Mouse (Mus musculus) erythroblast, embryonic 14.5 days (primary cell): ENCODE measurements around the gene Eno2.

Source experiments
- GATA1 ChIP-seq: IDR thresholded peaks from 2 replicates; pipeline ENCODE4 v1.6.1; 2012; ENCODE audit warnings: low read length, inconsistent platforms, mixed read lengths
- TAL1 ChIP-seq: IDR thresholded peaks from 3 replicates; pipeline ENCODE4 v1.6.1; 2012; ENCODE audit warnings: low read length, inconsistent platforms, mixed read lengths

DNA sequence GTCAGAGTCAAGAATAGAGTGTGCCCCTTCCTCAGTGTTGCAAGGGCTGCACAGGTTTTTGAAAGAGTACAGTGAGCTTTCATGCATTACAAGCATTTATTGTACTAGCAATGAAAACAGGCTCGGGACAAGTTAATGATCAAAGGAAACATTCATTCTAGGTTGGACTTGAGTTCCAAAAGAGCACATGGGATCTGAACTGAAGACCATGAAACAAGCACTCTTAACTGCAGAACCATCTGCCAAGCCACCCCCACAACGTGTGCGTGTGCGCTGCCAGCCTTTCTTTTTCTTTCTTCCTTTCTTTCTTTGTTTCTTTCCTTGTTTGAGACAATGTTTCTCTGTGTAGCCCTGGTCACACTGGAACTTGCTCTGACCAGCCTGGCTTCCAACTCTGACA, 26.3 kb upstream of the Eno2 start:
- no peak for TF ChIP-seq GATA1
- no peak for TF ChIP-seq TAL1
